Mouse (Mus musculus) lung, postnatal 10 days (tissue): ENCODE data around the gene Rassf4.

Experiments used
- DNase-seq: peaks from one replicate; pipeline ENCODE4 v3.0.0; 2021

Rassf4 gene

DNA sequence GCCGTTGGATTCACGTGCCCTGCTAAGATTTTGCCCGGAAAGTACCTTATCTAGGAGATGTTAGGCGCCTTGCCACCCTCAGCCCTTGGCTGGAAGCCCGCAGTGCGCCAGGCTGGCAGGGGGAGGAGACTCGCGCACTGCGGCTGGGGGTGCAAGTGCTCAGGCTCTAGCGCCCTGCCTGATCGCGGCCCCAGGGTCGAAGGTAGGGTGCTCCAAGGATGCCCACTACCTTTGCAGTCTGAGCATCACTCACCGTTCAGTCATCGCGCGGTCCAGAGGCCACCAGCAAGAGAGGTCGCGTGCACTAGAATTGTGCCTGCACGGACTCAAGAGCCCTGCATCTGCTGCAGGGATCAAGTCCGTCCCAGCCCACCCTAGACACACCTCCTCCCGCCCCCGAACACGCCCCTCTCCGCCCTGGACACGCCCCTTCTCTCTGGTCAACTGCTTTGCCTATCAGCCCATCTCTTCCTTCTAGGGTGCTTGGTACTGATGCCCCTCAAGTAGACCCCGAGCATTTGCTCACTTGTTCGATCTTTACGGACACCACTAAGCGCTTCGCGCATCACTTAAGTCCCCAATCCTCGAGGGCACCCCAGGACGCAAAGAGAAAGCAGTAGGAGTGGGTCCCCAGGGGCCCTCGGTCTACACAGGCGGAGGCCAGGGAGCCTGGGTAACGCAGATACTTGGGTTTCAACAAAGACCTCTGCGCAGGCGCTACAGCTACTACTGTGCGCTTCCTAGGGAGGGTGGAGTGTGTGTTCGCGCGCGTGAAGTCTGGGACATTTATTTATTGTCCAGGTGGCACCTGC, at the start of gene Rassf4:
Gene Rassf4 (minus strand): TSS at position 482 of the 812 bp plus-strand sequence.
- DNase-seq, result peak; percentile 91

DNA sequence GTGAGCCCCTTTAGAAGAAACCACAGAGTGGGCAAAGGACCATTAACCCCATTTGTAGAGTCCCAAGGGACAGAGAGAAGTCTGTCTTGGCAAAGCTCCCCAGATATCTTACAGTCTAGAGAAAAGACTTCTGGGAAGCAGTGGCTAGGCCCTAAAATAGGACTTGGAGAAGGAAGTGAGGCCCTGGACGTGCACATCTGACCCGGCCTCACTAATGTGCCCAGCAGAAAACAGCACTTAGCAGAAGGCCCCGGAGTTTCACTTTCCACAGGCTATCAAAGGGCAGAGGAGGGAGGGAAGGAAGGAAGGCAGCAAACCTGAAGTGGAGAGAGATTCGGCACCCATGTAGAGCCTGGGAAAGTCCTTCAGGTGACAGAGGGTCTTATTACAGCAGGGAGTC, 45.2 kb upstream of the Rassf4 start:
- no peak for DNase-seq

DNA sequence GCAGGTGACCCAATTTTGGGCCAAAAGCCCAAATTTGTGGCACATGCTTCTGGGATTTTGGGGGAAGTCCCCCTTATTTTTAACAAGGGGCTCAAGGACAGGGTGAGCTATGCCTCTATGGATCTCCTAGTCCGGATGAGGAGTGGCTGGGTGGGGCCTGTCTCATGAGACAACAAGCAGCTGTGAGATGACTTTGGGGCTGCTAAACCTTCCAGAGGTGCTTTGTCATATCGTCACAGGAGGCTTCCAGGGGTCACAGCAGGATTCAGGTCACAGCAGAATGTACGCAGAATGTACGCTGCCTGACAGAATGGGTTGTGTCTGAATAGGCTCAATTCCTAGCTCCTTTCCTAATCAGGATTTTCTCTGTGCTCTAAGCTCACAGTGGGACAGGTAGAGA, 44.6 kb upstream of the Rassf4 start:
- no peak for DNase-seq

DNA sequence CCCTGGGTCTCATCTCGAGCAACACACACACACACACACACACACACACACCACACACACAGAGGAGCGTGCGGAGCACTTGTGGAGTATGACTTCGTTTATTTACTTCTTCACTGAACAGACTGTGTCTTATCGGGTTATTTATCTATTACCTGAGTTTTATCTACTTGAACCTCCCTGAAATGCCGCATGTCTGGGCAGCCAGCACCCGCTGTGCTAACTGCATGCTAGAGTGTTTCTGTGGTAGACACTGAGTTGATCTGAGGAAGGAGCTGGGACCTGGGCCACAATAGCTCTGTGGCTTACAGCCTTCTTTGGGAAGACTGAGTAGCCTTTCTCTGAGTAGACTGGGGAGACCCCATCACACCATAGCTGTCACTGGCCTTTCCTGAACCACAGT, 44.1 kb upstream of the Rassf4 start:
- DNase-seq, result no peak

DNA sequence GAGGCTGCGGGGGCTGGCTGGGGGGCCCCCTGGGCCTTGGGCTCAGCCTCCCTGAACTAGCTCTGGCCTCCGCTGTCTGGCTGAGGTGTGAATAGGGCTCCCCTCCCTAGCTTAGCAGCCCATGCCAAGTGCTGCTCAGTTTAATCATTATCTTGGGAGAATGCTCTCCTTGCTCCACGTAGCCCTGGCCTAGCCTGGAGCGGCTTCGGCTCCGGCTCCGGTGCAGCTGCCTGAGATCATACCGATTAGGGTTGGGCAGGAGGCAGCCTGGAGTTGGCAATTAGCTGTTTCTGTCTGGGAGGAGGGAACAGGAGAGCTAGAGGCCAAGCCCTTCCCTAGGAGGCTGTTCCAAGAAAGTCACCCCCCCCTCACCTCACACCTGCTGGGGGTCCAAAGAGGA, 42.9 kb upstream of the Rassf4 start, which contains the start of gene Tmem72:
Gene Tmem72 (minus strand): TSS at position 248 of the 400 bp plus-strand sequence.
- DNase-seq, result no peak

DNA sequence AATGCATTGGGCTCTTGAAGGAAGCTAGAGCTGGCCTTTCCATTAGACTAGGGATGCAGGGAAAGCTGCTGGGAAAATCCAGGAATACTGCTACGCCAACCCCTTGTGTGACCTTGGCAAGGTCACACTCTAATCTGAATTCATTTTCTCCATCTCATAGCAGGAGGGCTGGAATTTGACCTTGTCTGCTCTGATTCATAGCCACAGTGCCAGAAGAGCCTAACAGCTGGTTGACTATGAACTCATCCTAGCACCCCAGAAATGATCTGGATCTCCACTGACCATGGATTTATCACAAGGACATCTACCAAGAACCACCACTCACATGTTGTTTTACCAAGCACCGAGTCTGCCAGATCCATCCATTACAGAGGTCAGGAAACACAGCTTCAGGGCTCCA, 41.4 kb upstream of the Rassf4 start:
- no peak for DNase-seq

DNA sequence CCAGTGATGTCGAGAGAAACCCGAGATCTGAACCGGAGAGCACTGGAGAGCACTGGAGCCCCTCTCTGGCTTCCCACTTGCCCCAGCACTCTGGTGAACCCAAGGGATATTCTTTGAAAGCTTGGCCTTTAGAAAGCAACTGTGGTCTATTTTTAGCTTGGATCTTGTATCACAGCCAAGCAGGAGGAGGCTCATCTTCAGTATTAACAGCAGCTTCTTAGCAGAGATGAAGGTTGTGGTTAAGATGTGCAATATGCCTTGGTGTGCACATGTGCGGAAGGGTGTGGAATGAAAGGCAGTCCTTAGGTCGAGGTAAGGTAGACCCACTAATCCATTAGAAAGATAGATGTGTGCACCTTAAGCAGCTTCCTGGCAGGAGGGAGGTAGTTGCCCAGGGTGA, 40.8 kb upstream of the Rassf4 start:
- DNase-seq, result no peak

DNA sequence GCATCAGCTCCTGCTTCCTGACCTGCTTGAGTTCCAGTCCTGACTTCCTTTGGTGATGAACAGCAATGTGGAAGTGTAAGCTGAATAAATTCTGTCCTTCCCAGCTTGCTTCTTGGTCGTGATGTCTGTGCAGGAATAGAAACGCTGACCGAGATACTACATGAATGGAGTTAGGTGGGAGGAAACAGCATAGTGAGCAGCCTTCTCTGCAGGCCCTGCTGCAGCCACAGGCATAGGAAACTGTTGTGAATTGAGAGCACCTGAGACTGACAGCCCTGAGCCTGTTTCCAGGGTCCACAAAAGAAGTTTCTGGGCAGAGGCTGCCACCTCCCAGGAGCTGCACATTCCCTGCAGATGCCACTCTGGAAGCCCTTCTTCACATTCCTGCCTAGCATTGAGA, 40.2 kb upstream of the Rassf4 start:
- DNase-seq, result no peak

DNA sequence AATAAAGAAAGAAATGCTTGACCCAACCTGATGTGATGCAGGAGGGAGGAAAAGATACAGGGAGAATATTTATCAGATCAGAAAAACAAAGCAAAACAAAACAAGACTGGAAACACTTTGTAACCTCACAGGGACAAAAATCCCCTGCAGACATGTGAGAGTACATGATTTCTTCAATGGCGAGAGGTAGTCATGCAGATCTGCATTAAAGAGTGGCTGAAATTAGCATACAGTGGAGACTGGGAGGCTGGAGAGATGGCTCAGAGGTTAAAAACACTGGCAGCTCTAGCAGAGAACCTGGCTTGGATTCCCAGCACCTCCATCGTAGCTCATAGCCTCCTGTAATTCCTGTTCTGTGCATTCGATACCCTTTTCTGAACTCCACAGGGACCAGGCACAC, 38.8 kb upstream of the Rassf4 start:
- no peak for DNase-seq

DNA sequence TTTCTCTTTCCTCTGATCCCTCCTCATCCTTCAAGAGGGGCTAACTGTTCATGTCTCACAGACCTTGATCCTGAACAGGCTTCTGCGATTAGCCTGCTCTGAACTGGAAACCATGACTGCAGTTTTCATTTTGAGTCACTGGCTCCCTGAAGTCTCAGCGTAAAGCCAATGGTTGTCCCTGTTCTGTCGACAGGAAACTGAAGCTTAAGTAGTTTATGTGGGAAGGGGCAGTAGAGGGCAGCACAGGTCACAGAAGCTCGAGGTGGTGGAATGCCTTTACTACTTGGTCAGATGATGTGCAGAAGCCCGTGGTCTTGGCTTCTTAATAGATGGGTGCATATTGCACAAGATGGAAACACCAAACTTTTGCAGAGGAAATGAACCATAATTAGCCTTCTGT, 38.3 kb upstream of the Rassf4 start:
- no peak for DNase-seq

DNA sequence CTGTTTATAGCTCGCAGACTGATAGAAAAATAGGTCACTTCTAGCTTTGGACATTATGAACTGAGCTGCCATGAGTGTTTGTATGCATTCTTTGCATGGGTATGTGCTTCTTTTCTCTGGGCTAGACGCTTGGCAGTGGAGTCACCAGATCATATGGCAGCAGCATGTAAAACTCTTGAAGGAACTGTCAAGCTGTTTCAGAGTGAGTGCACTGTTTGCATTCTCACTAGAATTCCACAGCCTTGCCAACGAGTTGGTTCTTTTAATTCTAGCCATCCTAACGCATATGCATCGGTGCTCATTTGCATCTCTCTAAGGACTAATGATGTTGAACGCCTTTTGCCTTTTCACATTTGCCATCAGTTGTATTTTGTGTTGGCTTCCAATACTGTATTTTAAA, 30.6 kb upstream of the Rassf4 start:
- no peak for DNase-seq

DNA sequence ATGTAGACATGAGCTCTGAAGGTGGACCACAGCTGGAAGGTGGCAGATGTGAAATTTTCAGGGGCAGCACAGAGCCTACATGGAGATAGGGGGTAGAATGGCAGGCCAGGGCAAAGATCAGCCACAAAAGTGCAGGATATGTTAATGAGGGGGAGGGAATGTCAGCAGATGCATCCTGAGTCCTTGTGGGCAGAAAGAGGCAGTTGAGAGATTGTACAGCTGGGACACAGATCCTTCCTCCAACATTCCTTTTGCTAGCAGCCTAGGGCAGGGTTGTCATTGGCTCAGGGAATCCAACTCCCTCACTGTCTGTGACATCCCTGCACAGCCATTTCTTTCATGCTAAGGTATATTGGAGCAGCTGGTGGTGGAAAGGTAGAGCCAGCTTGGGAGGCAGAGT, 27.1 kb upstream of the Rassf4 start:
- DNase-seq, result no peak

DNA sequence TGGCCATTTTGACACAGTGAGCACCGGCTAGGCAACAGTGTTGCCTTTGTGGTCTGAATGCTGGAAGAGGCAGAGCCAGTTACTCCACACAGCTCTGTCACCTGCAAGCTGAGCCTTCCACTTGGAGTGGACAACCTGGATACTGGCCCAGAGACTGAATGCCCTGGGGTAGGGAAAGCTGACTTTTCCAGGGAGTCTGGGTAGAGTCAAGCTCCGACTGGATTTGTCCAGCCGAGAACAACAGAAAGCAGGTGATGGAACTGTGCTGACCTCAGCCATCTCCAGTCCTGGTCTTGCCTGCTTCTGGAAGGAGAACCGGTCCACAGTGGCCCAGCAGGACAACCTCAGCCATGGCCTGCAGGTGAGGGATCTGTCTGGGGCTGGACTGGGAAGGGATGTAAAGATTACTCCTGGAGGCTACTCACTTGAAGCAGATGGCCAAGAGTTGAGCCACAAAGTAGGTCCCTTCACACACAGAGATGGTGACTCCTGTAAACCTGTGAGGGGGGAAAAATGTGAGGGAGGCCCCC, 24.2 kb upstream of the Rassf4 start:
- no peak for DNase-seq

DNA sequence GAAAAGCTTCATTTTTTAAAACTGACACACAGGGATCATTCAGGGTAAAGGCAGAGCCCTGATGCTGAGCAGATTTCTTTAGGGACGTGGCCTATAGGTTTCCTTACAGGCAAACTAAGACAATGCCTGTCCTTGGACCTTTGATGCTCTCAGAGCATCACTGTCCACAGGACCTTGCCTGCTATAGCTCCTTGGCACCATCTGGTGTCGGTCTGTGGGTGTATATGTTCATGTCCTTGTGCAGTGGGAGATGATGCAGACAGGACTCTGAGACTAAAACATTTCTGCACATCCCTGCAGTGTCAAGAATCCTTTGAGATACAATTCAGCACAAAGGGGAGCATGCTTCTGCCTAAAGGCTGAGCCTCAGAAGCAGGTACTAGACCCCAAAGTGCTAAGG, 23.7 kb upstream of the Rassf4 start:
- no peak for DNase-seq

DNA sequence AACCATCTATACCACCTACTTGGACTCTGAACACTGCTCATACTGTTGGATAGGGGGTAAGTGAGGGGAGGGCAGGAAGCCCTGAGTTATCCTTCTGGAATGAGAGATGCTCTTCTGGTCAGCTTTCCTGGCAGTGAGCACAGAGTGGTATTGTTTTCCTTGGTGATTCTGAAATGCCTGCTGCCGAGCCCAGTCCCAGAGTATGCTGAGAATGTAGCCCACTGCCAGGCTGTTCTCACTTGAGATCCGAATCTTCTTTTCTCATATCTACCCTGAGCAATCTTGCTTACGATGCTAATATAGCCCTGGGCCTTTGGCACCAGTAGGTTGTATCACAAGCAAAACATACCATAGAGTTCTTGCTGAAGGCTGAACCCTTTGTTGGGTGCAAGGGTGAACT, 20.6 kb upstream of the Rassf4 start:
- DNase-seq, result no peak

DNA sequence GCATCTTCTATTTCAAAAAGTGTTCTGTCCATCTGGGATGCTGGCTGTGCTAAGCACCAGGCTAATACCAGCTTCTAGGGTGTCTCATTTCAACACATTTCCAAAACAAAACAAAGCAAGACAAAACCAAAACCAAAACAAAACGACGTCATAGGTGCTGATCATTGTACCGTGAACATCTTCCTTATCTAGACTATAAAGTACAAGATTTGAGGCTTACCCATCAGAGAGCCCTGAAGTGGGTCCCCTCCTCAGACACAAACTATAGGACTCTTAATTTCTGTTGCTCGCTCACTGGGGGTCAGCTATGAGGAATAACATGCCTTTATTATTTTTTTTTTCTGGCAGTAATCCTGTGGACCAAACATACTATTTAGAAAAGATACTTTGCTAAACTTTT, 19.9 kb upstream of the Rassf4 start:
- DNase-seq, result no peak

DNA sequence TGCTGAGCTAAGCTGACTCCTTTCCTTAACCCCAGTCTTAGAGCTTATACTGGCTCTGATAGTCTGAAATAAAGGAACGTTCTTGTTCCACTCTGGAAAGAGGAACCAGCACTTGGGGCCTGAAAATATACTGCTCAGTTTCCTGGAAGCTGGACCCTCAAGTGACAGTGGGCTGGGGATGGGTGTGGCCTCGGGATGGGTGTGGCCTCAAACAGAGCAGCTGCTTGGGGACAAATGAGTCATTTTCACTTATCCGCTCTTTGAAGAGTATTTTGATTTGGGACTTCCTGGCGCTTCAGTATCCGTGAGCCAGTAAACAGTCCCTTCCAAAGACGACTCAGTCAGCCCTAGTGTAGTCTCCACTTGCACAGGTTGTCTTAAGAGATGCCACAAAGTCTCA, 8.6 kb upstream of the Rassf4 start:
- peak; percentile 81 for DNase-seq

DNA sequence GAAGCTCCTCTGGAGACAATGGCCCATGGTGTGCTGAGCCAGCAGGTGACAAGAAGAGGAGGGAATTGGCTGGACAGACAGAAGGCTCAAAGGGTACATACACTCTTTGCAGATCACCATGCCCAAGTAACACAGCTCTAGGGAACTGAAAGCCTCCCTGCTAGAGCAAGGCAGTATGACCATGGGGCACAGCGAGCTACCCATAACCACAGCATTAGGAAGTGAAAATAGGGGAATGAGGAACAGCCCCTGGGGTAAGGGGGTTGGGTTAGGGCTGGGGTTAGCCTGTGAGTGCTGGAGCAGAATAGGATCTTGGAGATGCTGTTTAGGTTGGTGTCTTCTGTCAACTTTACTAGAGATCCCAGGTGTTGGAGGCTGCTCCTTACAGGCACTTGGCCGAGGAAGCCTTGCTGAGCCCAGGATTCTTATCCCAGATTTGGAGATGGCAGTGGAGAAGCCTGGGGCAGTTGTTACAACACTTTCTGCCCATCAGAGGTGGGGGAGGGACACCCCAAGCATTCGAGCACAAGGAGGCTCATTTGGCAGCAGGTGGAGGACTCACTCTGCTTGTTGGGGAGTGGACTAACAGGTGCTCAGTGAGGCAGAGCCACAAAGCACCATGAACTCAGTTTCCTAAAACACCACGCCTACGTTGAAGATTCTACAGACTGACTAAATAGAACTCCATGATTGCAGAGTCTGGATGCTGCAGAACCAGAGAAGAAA, 6.0 kb upstream of the Rassf4 start:
- no peak for DNase-seq

DNA sequence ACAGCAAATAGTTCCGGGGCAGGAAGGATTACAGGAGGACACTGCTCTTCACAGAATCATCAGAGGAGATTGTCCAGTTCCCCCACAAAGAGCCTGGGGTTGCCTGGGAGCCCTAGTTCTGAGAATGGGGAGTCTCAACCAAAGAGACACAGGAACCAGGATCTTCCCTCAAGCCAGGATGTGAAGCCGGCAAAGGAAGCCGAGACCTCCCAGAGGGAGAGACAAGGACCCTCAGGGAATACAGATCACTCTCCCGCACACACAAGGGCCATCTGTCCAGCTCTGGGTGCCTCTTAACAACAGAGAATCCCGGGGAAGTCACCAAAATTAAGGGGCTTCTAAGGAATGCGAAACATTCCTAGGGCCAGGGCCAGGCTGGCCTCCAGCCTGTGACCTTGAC, 3.6 kb upstream of the Rassf4 start:
- DNase-seq, result no peak

DNA sequence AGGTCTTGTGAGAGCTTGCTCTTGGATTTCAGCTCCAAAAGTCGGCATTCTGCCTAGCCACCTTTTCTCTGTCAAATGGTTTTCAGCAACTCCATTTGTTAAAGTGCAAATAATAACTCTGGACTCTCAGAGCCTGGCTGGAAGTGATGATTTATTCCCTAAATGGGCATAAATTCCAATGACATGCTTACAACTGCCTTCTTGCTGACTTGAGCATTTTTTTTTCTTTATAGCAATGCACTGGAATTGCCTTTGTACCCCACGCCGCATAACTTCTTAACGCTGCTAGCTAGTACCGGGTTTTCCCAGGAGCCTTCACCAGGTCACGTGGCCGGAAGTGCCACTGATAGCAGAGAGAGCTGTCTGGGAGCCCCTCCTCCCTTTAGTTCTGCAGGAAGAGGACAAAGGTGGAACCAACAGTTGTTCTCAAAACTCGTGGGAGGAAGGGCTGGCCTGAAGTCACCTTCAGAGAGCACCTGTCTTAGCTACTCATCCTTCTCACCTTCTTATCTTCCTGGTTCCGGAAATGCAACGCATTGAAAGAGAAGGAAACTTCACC, 2.7 kb upstream of the Rassf4 start:
- no peak for DNase-seq

DNA sequence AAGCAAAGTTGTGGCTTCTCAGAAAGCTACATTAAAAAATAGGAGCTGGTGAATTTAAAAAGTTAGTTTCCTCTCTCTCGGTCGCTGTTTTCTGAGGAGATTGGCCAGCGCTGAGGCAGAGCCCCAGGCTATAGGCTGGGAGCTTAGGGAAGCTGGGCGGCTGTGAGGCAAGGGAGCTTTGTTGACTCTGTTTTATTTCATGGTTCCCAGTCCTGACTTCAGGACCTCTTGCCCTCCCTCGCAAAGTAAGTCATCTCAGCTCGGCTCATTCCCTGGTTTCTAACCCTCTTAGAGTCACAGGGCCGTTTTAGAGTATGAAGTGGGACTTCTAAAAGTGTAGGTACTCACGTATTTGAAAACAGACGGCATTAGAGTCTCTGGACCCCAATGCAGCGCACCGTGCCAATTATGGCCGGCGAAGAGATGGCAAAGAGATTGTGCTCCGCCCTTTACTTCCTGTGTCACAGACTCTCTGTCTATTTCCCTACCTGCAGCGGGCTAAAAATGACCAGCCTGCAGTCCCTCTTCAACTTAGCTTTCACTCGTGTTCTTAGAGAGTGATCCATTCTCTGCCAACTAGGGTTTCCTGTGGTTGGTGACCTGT, 633 bp upstream of the Rassf4 start:
- no peak for DNase-seq

DNA sequence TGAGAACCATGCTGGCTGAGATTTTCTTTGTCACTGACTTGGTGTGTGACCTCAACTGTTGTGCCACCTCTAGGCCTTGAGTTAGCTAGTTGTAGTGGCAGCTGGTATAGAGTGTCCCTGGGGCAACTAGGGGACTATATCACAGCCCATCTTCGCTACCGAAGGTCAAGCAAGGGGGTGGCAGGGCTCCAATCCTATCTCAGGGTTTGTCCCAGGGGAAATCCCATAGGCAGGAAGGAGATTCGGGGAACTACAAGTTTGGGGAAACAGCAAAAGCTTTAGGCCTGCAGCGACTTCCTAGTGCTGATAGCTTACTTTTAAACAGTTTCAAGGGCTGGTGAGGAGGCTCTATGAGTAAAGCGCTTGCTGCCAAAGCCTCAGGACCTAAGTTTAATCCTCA, 1.4 kb downstream of the Rassf4 start:
- DNase-seq, result no peak

DNA sequence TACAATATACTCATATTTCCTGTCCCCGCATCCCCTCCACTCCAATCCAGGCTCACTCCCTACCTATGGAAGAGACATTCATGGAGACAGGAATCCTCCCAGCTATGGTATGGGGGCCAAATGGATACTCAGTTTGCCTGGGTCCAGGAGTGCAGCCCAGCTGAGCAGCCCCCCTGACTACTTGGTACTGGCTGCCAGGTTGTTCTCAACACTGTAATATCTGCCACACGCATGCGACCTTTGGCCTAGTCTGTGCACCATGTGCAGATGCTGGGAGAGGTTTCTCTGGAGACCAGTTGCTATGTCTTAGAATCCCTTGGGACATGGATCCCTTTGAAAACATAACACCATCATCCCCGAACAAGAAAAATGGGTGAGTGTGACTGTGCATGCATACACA, 2.0 kb downstream of the Rassf4 start:
- DNase-seq, result no peak

DNA sequence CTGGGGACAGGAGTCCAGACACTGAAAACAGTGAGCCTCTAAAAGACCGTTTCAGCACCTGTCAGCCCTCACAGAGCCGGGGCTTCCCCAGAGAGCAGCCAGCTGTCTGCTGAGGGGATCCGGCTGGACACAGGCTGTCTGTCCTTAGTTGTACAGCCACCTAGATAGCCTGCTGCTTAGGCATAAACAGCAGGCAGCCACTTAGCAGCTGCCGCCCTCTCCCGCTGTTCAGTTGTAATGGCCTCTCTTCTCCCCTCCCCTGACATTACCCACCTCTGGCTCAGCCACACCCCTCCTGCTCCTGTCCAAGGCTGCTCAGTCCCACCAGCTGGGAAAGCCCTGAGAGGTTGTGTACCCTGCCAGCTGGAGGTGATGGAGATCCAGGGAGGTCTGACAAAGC, 2.7 kb downstream of the Rassf4 start:
- peak; percentile 58 for DNase-seq
